Mouse (Mus musculus) hindbrain, embryonic 16.5 days (tissue): ENCODE data around the gene Prkag1. TPM values are rescaled to one million over a fixed set of nuclear protein-coding genes. Genes with fewer than 3 reads are reported as not detected.

Source experiments
- ATAC-seq: fragments of 200-750 bp; cut with Nextera tagmentation; 2 replicates; pipeline ENCODE4 v1.8.0; 2017; ENCODE audit warnings: moderate TSS enrichment, moderate library complexity
- H3K27ac ChIP-seq: fragments of 300-500 bp; sonication (generic); 2 replicates; pipeline ENCODE4 v1.5.1; 2014; ENCODE audit warnings: low read depth, mild to moderate bottlenecking, control low read depth, low read length, moderate library complexity
- H3K27me3 ChIP-seq: fragments of 300-500 bp; sonication (generic); replicated peaks from 2 replicates; pipeline ENCODE4 v1.6.1; 2014; ENCODE audit warnings: low read length; ENCODE audit not compliant: control insufficient read depth, insufficient read depth
- H3K36me3 ChIP-seq: fragments of 300-500 bp; sonication (generic); 2 replicates; pipeline ENCODE4 v1.6.1; 2014; ENCODE audit warnings: mild to moderate bottlenecking, low read length, moderate library complexity, mixed read lengths; ENCODE audit not compliant: control insufficient read depth, insufficient read depth
- H3K4me1 ChIP-seq: fragments of 300-500 bp; sonication (generic); 2 replicates; pipeline ENCODE4 v1.6.1; 2014; ENCODE audit warnings: low read depth, low read length; ENCODE audit not compliant: control insufficient read depth, insufficient read depth
- H3K4me2 ChIP-seq: fragments of 300-500 bp; sonication (generic); 2 replicates; pipeline ENCODE4 v1.6.1; 2014; ENCODE audit warnings: mild to moderate bottlenecking, low read length, control low read depth, moderate library complexity
- H3K4me3 ChIP-seq: fragments of 300-500 bp; sonication (generic); 2 replicates; pipeline ENCODE4 v1.5.1; 2014; ENCODE audit warnings: mild to moderate bottlenecking, low read length, control low read depth, moderate library complexity
- H3K9ac ChIP-seq: fragments of 300-500 bp; sonication (generic); 2 replicates; pipeline ENCODE4 v1.6.1; 2014; ENCODE audit warnings: low read depth, mild to moderate bottlenecking, control low read depth, low read length, moderate library complexity
- H3K9me3 ChIP-seq: fragments of 300-500 bp; sonication (generic); 2 replicates; pipeline ENCODE4 v1.6.1; 2014; ENCODE audit warnings: mild to moderate bottlenecking, low read length, moderate library complexity; ENCODE audit not compliant: control insufficient read depth
- whole genome bisulfite sequencing: fragments of 180-500 bp; shearing (Covaris S2); extraction: QIAGEN DNeasy Blood & Tissue Kit; methylation state at CpG from one replicate; pipeline ENCODE4 v1.1.7; 2014; 5-methylcytosine and 5-hydroxymethylcytosine counted together
- polyA plus RNA-seq: library from polyadenylated mRNA; unstranded; fragments of >200 nt; fragmentation: Nextera tagmentation; extraction: Ambion mirVana; gene quantifications from 2 replicates; pipeline ENCODE4 v1.2.1, GENCODE M21; 2015

Prkag1 gene
- polyA plus RNA-seq, 1 experiment from 2014 or later: 72.5 TPM

DNA sequence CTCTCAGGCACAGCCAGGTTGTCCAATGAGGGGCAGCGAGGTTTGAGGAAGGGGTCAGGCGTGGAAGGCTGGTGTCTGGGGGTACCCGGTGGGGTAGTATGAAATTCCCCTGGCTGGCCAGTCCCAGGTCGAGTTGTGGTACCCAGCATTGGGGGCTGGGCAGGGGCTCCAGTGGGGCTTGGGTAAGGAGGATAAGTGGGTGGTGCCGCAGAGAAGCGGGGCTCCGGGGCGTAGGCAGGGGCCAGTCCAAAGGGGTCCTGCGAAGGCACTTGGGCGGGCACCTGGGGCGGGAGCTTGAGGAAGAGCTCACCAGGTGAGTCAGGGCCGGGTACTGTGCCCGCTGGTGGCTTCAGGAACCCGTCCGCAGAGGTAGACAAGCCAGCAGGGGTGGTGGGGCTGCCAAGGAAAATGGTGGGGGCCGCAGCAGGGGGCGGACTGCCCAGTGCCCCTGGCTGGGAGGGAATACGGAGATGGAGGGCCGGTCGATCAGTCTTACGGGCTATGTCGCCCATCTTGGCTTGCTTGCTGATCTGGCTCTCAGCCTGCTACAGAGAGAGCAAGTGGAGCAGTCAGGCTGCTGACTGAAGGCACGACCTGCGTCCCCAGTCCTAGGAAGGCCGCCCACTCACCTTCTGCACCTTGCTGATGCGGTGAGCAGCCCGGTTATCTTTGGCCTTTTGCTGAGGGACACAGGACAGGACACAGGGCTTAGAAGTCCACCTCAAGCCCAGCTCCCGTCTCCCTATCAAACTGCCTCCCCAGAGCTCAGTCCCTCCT is 22.0 kb upstream of the Prkag1 start:
- WGBS: 95% methylated on average over 28 of the region's 28 CpGs
- Histone ChIP-seq H3K4me1 (no peaks in the 10 kb centered on the region), H3K36me3 (peaks cover 90% of the 10 kb centered on the region), H3K9me3 (no peaks in the 10 kb centered on the region), H3K27me3 (no peaks in the 10 kb centered on the region), H3K9ac (no peak overlapping the region), H3K4me3 (no peak overlapping the region), H3K27ac (no peak overlapping the region), H3K4me2 (no peak overlapping the region)
- ATAC-seq: no peak

DNA sequence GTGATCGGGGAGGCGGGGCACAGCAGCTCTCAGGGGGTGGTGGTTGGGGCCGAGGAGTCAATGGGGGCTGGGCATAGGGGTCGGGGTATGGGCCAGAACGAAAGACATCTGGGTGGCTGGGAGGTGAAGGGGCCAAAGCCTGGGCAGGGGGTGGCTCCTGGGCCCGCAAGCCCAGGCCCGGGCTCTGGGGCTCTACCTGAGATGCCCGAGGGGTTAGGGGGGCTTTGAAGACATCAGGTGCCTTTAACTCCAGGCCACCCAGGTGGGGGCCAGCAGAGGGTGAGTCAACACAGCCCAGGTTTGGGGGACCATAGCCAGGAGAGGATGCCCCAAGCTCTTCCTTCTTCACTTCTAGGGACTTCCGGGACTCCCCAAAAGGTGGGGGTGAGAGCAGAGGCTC is 21.4 kb upstream of the Prkag1 start:
- H3K4me2 ChIP-seq: no peak overlapping the region
- no peak overlapping the region for H3K27ac ChIP-seq
- ATAC-seq: no peak
- no peak overlapping the region for H3K9ac ChIP-seq
- H3K4me1 ChIP-seq: no peaks in the 10 kb centered on the region
- 92% methylated on average over 9 of the region's 9 CpGs for WGBS
- no peaks in the 10 kb centered on the region for H3K9me3 ChIP-seq
- peaks cover 86% of the 10 kb centered on the region for H3K36me3 ChIP-seq
- H3K4me3 ChIP-seq: no peak overlapping the region
- no peaks in the 10 kb centered on the region for H3K27me3 ChIP-seq

DNA sequence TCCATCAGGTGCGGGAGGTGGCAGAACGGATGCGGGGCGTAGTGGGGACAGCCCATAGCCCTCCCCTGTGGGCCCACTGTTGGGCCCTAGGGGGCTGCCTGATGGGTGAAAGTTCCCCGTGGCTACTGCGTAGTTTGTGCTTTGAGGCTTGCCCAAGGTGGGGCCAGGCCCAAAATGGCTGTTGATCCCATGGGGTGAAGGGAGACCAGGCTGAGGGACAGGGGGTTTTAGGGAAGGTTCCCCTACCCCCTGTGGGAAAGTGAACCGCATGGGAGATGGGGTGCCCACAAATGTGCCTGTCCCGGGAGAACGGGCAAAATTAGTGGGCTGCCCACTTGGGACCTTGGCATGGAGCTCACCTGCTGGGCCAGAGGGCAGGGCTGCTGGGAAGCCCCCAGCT is 20.8 kb upstream of the Prkag1 start:
- Histone ChIP-seq H3K9ac (no peak overlapping the region), H3K4me3 (no peak overlapping the region), H3K9me3 (no peaks in the 10 kb centered on the region), H3K4me1 (no peaks in the 10 kb centered on the region), H3K36me3 (peaks cover 86% of the 10 kb centered on the region), H3K4me2 (no peak overlapping the region), H3K27ac (no peak overlapping the region), H3K27me3 (no peaks in the 10 kb centered on the region)
- 94% methylated on average over 9 of the region's 9 CpGs for WGBS
- ATAC-seq: no peak

DNA sequence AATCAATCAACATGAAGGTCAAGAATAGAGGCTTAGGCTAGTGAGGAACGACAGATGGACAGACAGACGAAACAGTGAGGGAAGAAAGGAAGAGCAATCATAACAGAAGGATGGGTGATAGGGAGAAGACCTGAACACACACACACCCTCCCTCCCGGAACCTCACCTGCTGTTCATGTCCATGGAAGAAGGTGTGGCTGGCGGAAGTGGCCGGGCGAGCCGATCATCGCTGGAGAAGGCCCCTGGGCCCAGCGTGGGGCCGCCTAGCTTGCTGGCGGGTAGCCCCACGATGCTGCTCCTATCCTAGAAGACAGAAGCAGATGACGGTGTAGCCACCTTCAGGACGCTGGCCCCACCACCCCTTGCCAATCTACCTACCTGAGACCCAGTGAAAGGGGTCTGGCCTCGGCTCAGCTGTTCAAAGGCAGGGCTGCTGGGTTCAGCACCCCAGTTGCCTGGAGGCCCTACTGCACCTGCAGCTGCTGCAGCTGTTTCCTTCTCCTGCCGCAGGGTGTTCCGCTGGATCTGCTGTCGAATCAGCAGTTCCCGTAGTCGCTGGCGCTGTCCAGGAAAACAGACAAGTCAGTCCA is 20.0 kb upstream of the Prkag1 start:
- Histone ChIP-seq H3K4me2 (no peak overlapping the region), H3K4me3 (no peak overlapping the region), H3K36me3 (peaks cover 87% of the 10 kb centered on the region), H3K27me3 (no peaks in the 10 kb centered on the region), H3K9ac (no peak overlapping the region), H3K9me3 (no peaks in the 10 kb centered on the region), H3K4me1 (no peaks in the 10 kb centered on the region), H3K27ac (no peak overlapping the region)
- WGBS: 92% methylated on average over 21 of the region's 21 CpGs
- no peak for ATAC-seq

DNA sequence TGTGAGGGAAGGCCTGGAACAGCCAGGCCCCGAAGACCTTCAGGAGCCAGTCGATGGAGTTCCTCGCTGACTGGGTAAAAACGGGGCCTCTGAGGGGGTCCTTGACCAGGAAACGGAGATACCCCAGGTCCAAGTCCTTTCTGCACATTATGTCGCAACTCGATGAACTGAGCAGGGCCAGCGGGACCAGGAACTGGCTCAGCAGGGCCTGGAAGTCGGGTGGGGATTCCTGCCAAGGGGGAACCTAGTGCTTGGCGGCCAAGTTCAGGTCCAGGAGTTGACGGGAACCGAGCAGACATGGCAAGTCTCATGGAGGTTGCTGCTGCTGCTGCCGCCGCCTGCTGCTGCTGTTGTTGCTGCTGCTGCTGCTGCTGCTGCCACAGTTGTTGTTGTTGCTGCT is 19.3 kb upstream of the Prkag1 start:
- Histone ChIP-seq H3K4me1 (no peaks in the 10 kb centered on the region), H3K9ac (no peak overlapping the region), H3K4me2 (no peak overlapping the region), H3K4me3 (no peak overlapping the region), H3K36me3 (peaks cover 88% of the 10 kb centered on the region), H3K9me3 (no peaks in the 10 kb centered on the region), H3K27me3 (no peaks in the 10 kb centered on the region), H3K27ac (no peak overlapping the region)
- no peak for ATAC-seq
- 89% methylated on average over 14 of the region's 14 CpGs for WGBS

DNA sequence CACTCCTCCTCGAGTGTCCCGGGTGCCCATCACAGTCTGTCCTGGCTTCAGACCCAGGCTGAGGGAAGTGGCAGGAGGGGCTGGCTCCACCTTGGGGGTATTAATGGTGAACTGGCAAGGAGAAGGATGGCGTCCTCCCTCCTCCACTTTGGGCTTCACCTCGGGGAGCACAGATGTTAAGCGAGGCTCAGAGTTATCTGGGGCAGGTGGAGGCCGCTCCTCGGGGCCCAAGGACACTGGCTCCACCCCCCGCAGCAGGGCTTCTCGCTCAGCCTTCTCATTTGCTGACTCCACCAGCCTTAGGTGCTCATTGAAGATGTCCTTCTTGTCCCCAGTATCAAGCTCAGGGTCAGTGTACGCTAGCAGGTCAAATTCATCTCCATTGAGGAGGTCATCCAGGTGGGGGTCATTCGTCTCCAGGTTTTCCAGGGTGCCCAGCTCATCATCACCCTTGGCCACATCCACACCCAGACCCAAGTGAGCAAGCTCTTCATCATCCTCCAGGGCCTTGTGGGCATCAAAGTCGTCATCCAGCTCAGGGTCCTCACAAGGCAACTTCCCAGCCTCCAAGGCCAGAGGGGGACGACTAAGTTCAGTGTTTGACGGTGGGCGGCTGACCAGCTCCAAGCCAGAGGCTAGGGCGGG is 18.8 kb upstream of the Prkag1 start:
- no peak overlapping the region for H3K4me3 ChIP-seq
- peaks cover 88% of the 10 kb centered on the region for H3K36me3 ChIP-seq
- H3K27ac ChIP-seq: no peak overlapping the region
- no peaks in the 10 kb centered on the region for H3K4me1 ChIP-seq
- no peak for ATAC-seq
- no peak overlapping the region for H3K9ac ChIP-seq
- 92% methylated on average over 16 of the region's 16 CpGs for WGBS
- no peaks in the 10 kb centered on the region for H3K9me3 ChIP-seq
- H3K27me3 ChIP-seq: no peaks in the 10 kb centered on the region
- H3K4me2 ChIP-seq: no peak overlapping the region

DNA sequence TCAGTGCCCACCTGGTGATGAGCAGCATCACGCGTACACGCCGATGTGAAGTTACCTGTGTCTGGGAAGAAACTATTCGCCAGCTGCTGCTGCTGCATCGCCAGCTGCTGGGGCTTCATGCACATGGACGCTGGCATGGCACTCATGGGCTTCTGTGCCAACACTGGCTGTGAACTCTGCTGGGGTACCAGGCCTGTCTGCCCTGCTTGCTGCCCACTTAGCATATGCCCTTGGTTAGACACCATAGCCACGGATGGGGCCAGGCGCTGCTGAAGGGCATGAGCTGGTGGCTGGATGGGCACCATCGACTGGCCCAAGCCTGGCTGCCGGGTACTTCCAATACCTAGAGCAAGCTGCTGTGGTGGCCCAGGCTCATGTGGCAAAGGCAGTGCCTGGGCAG is 17.8 kb upstream of the Prkag1 start:
- Histone ChIP-seq H3K9me3 (no peaks in the 10 kb centered on the region), H3K4me3 (no peak overlapping the region), H3K9ac (no peak overlapping the region), H3K36me3 (peaks cover 88% of the 10 kb centered on the region), H3K27ac (no peak overlapping the region), H3K4me2 (no peak overlapping the region), H3K27me3 (no peaks in the 10 kb centered on the region), H3K4me1 (no peaks in the 10 kb centered on the region)
- 93% methylated on average over 11 of the region's 11 CpGs for WGBS
- ATAC-seq: no peak

DNA sequence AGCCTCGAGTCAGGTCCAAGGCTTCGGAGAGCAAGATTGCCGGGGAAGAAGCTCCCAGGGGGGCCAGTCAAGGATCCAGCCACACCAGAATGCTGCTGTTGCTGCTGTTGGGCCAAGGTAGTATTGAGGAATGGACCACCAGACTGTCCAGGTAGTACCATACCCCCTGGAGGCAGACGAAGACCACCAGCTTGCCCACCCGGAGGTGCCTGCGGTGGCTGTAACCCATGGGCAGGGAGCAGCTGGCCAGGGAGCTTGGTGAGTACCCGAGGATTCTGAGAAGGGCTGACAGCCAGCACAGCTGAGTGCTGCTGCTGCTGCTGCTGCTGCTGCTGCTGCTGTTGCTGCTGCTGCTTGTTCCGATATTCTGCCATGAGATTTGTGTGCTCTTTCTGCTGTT is 14.8 kb upstream of the Prkag1 start:
- Histone ChIP-seq H3K4me3 (no peak overlapping the region), H3K9me3 (no peaks in the 10 kb centered on the region), H3K27me3 (no peaks in the 10 kb centered on the region), H3K4me2 (no peak overlapping the region), H3K27ac (no peak overlapping the region), H3K4me1 (no peaks in the 10 kb centered on the region), H3K9ac (no peak overlapping the region), H3K36me3 (peaks cover 84% of the 10 kb centered on the region)
- ATAC-seq: no peak
- 86% methylated on average over 7 of the region's 8 CpGs for WGBS

DNA sequence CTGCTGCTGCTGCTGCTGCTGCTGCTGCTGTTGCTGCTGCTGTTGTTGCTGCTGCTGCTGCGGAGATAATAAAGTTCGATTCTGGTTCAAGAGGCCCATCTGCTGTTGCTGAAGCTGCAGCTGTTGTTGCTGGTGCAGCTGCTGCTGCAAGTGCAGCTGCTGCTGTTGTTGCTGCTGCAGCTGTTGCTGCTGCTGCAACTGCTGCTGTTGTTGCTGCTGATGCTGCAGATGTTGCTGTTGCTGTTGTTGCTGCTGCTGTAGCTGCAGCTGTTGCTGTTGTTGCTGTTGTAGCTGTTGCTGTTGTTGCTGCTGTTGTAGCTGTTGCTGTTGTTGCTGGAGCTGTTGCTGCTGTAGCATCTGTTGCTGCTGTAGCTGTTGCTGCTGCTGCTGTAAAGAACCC is 13.8 kb upstream of the Prkag1 start:
- Histone ChIP-seq H3K9me3 (no peaks in the 10 kb centered on the region), H3K4me1 (no peaks in the 10 kb centered on the region), H3K4me3 (no peak overlapping the region), H3K36me3 (peaks cover 84% of the 10 kb centered on the region), H3K27me3 (no peaks in the 10 kb centered on the region), H3K4me2 (no peak overlapping the region), H3K27ac (no peak overlapping the region), H3K9ac (no peak overlapping the region)
- ATAC-seq: no peak
- 100% methylated on average over 2 of the region's 2 CpGs for WGBS
